Mouse (Mus musculus) left cerebral cortex, adult 8-10 months (tissue): ENCODE measurements around the gene Cxcl12. TPM values are rescaled to one million over a fixed set of nuclear protein-coding genes. Genes with fewer than 3 reads are reported as not detected.

Experiments
- DNase-seq, 2 experiments: peaks; one replicate each; pipeline ENCODE4 v3.0.0; 2022; ENCODE audit warnings: low spot score in 2 of 2
- total RNA-seq, 4 experiments: library from RNA; stranded (reverse); gene quantifications; 2 replicates each; pipeline ENCODE4 v1.2.4; 2022

Gene Cxcl12
- total RNA-seq, 4 experiments from 2014 or later, result 43.8 to 56.7 (median 51.1) TPM

- no peak for DNase-seq
Measured at GRCm38 (mm10) chr6:117219911-117220481, 51.7 kb downstream of the Cxcl12 start.

GRCm38 (mm10) chr6:117220831-117221345, 52.6 kb downstream of the Cxcl12 start:
- no peak for DNase-seq
